Mouse (Mus musculus) testis, postnatal 10 days (tissue): ENCODE results near the gene Rogdi.
A peak's percentile ranks its signal among the peaks of the same experiment; 100 is the strongest.

Experiments
- DNase-seq: peaks from one replicate; pipeline ENCODE4 v3.0.0; 2021; ENCODE audit warnings: low spot score

The Rogdi gene

GRCm38 (mm10) chr16:5013054-5013838 lies at the start of gene Rogdi:
TSS of gene Rogdi (minus strand) at chr16:5013553.
- DNase-seq, result peak; percentile 98

DNA sequence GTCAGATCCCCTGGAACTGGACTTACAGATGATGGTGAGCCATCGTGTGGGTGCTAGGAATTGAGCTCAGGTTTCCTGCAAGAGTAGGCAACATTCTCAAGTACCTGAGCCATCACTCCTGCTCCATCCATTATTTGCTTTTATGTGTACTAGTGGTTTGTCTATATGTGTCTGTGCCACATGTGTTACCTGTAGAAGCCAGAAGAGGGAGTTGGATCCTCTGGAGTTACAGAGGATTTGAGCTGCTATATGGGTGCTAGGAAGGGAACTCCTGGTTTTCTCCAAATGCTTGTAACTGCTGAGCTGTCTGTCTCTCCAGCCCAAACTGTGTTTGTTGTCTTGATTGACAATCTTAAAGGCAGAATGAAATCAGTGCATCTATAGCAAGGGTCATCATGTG lies 44.8 kb upstream of the Rogdi start:
- no peak for DNase-seq

- peak; percentile 81 for DNase-seq
Observed at GRCm38 (mm10) chr16:5050251-5051110, 37.1 kb upstream of the Rogdi start.

DNA sequence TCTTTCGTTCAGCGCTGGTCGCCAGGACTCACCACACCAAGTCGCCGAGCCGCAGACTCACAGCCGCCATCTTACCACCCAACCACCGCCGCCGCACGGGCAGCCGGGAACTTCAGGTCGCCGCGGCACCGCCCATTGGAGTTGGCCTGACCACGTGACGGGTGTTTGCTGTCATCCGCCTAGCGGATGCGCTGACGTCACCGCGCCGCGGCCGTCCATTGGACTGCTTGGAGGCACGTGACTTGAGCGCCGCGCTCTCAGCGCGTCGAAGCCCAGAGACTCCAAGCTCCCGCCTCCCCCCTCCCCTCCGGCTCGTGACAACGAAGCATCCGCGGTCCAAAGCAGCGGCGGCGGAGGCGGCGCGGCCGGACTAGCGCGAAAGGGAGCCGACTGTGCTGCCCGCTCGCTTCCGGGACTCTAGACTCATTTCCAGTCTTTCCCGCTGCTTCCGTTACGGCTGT lies 36.5 kb upstream of the Rogdi start, which contains the start of the genes Glyr1 and Ubn1:
TSS of gene Glyr1 (minus strand) at position 90 of the 461 bp plus-strand sequence.
TSS of gene Ubn1 (plus strand) at position 284 of the 461 bp plus-strand sequence.
- DNase-seq, result peak; percentile 99

GRCm38 (mm10) chr16:5049182-5049773 lies 35.9 kb upstream of the Rogdi start:
- no peak for DNase-seq

DNA sequence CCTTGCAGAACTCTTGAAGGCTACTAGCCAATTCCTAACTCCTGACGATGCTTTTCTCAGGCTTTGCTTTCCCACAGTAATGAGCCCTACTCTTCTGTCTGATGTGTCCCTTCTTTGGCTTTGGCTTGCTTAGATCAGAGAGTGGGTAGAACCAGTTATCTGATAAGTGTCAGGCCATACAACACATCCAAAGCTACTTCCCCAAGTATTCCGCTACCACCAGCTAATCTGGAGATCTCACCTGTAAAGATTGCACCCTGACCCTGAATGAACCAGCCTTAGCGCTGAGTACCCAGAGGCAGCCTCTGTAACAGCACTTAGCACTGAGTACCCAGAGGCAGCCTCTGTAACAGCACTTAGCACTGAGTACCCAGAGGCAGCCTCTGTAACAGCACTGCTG lies 32.0 kb upstream of the Rogdi start:
- no peak for DNase-seq

DNA sequence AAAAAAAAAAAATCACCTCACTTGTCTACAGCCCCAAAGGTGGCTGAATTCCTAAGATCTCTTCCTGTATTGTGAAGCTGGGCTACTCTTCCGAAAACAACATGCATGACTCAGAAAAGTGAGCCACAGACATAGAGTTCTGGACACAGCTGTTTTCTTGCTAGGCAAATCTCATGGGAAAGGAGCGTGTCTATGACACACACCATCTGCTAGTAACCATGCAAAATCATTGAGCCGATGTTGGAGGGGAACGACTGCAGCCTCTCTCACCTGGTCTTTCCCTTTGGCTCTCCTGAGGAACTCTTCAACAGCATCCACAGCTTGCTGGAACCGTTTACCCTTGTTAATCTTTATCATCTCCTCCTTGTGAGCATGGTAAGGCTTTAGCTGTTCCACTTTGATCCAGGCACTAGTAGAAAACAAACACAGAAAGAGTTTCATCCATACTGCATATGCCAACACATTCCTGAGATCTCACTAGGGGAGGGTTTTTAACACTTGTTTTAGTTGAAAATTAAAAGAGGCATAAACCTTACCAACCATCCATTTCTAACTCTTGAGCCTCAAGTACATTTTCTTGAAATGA lies 23.4 kb upstream of the Rogdi start:
- no peak for DNase-seq

- DNase-seq, result no peak
Observed at GRCm38 (mm10) chr16:5035591-5035990, 22.2 kb upstream of the Rogdi start.

DNA sequence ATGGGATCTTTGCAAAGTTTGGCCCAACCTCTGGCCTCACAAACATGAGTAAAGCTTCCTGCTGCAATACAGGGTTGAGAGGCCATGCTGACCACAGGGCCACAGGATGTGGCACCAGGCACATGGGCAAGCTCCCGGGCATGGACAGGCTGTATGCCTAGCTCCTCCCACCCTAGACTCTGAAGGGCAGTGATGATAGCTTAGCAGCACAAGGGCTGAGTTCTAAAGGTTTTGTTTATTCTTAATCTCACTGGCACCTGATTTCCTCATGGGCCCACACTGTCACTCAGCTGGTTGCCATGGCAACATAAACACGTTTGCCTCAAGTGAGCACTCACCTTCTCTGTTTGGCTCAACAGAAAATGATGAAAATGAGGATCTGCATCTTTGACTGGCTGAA lies 16.5 kb upstream of the Rogdi start:
- DNase-seq, result no peak

DNA sequence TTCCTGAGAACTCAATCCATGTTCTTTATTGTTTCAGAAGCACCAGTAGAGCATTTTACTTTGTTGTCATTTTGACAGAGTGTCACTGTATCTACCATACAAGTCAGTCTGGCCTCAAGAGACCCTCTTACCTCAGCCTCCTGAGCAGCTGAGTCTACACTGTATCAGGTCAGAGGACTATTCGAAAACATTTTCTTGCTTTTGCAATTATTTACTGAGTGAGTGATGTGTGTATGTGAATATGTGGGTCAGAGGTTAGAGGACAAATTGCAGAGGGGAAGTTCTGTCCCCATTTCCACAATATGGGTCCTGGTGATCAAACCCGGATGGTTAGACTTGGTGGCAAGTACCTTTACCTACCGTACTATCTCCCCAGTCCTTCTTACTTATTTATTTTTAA lies 10.7 kb upstream of the Rogdi start:
- DNase-seq, result no peak

DNA sequence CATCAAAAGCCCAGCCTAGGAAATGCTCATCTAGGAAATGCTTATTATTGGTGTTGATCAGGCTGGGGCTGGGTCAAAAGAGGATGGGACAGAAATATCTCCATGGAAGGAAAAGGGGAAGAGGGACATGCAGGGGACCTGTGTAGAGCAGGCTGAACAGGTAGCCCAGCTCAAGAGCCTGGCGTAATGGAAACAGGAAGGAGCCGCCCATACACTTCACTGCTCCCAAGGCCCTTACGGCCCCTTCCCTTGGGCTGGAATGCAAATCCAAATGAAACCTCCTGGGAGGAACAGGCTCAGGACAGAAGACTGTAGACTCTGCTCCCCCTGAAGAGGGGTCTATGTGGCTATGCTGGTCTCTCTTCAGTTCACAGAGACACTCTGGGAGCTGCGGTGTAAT lies 1.2 kb upstream of the Rogdi start:
- no peak for DNase-seq

GRCm38 (mm10) chr16:5012036-5013005 lies 1.0 kb downstream of the Rogdi start:
- DNase-seq, result no peak

DNA sequence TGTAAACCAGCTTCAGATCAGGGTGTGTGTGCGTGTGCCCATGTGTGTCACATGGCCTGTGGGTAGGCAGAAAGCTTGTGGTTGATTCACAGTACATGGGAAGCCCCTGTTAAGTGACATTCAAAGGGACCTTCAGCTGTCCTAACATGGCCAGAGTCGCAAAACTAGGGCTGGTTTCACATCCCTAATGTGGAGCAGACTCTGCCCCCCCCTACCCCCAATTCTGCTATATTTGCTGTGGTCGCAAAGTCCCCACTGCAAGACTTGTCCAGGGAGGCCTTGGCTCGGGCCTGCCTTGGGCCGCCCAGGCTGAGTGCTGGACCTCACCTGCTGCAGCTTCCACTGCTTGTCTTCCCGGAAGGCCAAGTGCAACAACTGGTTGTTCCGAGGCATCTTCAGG lies 2.1 kb downstream of the Rogdi start:
- no peak for DNase-seq

GRCm38 (mm10) chr16:5010371-5010935 lies 2.9 kb downstream of the Rogdi start:
- DNase-seq, result no peak

DNA sequence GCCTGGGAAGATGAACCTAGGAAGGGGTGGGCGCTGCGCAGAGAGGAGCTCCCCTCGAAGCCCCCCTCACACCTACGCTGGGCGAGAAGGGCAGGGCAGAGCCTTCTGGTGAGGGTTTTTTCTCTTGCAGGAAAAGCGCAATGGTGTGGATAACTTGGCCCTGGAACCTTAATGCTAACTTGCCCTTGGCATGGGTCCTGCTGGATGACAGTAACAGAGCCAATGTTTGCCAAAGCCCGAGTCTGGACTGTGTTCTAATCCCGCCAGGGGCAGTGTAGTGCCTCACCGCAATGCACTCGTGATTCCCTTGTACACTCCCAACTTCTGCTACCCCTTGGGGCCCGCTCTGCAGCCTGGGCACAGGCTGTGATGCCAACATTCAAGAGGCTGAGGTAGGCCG lies 5.3 kb downstream of the Rogdi start:
- DNase-seq, result no peak

GRCm38 (mm10) chr16:5007492-5007891 lies 5.9 kb downstream of the Rogdi start:
- no peak for DNase-seq

DNA sequence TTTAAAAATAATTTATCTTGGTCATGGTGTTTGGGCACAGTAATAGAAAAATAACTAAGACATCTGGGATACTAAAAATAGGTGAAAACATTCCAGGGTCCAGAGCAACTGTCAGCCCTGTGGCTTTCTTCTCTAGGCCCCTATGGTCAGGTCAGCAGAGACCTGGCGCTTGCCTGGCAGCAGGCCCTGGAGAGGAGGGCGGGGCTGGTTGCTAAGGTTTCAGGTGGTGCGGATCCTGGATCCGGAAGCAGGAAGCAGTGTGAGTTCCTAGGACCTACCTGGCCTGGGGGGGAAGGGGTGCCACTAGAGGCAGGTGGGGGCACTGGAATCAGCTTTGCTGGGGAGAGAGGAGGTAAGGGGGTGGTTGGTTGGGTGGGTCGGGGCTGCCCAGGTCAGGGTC lies 6.3 kb downstream of the Rogdi start, which contains the start of gene Smim22:
TSS of gene Smim22 (plus strand) at position 222 of the 400 bp plus-strand sequence.
- no peak for DNase-seq

GRCm38 (mm10) chr16:5000611-5001010 lies 12.7 kb downstream of the Rogdi start:
- no peak for DNase-seq

GRCm38 (mm10) chr16:4998984-4999383 lies 14.4 kb downstream of the Rogdi start:
- DNase-seq, result no peak

- peak; percentile 72 for DNase-seq
Observed at GRCm38 (mm10) chr16:4997553-4997952, 15.8 kb downstream of the Rogdi start, which contains the start of gene Sept12. TSS of gene Sept12 (minus strand) at chr16:4997852.
